Mouse (Mus musculus): ENCODE measurements around the gene Lrrc66.

The Lrrc66 gene

GRCm38 (mm10) chr5:73556733-73557425, 75.4 kb downstream of the Lrrc66 start:
- DNase-seq (ENCODE audit: low read depth), result no peak

Measured in c-Kit-positive CD71-positive TER-119-negative erythroid progenitor cells, embryonic 14.5 days (primary cell).